Mouse (Mus musculus) CH12.LX (cell line): ENCODE measurements at regions not wholly inside any gene's neighbourhood (a gene's known extent, or its start where the extent isn't known, plus 50 kb on each side); places are given as distances from the start of the nearest gene placed in this dataset.

ENCODE experiments used
- DNase-seq: peaks from one replicate; pipeline ENCODE4 v3.0.0-alpha.2; 2013; ENCODE audit errors: extremely low read depth
- H3K27ac ChIP-seq: 2 replicates; pipeline ENCODE4 v1.5.1; 2012; ENCODE audit warnings: low read depth, mild to moderate bottlenecking, control low read depth, moderate library complexity; ENCODE audit not compliant: insufficient read depth
- H3K27me3 ChIP-seq: replicated peaks from 2 replicates; pipeline ENCODE3; 2012; ENCODE audit warnings: inconsistent platforms
- H3K36me3 ChIP-seq, 2 experiments: replicated peaks in 1 of 2; 2 replicates each; pipeline versions ENCODE3 to v1.6.1; 2012; ENCODE audit warnings: inconsistent platforms in 1 of 2, low read length in 1 of 2, mild to moderate bottlenecking in 1 of 2, mixed read lengths in 1 of 2, moderate library complexity in 1 of 2; ENCODE audit not compliant: control insufficient read depth in 1 of 2, insufficient read depth in 1 of 2
- H3K4me1 ChIP-seq, 2 experiments: 2 replicates each; pipeline ENCODE4 v1.6.1; 2012; ENCODE audit warnings: inconsistent platforms in 1 of 2, moderate library complexity in 1 of 2; ENCODE audit not compliant: insufficient read depth in 2 of 2, control insufficient read depth in 1 of 2
- H3K4me2 ChIP-seq: 2 replicates; pipeline ENCODE4 v1.6.1; 2012; ENCODE audit warnings: low read depth, mild to moderate bottlenecking, control low read depth; ENCODE audit not compliant: poor library complexity, insufficient read depth, severe bottlenecking
- H3K4me3 ChIP-seq, 3 experiments: fragments of 150-350 bp in 1 of 3; sonication (generic) in 1 of 3; replicated peaks in 1 of 3; 2 replicates each; pipeline versions ENCODE3 to v1.5.1; 2011 to 2012; ENCODE audit warnings: low read depth in 2 of 3, low read length in 2 of 3, mild to moderate bottlenecking in 2 of 3, moderate library complexity in 2 of 3, control low read depth in 1 of 3, improper control_type of control experiment in 1 of 3, inconsistent platforms in 1 of 3, mixed read lengths in 1 of 3; ENCODE audit not compliant: poor library complexity in 1 of 3
- H3K79me2 ChIP-seq: replicated peaks from 2 replicates; pipeline ENCODE4 v1.6.1; 2012; ENCODE audit warnings: mild to moderate bottlenecking, moderate library complexity; ENCODE audit not compliant: control insufficient read depth, poor library complexity, insufficient read depth, severe bottlenecking; ENCODE audit errors: extremely low read depth
- H3K9ac ChIP-seq: 2 replicates; pipeline ENCODE4 v1.6.1; 2012; ENCODE audit warnings: low read depth, mild to moderate bottlenecking, control low read depth, moderate library complexity; ENCODE audit not compliant: insufficient read depth
- H3K9me3 ChIP-seq: replicated peaks from 2 replicates; pipeline ENCODE3; 2012; ENCODE audit warnings: low read length, inconsistent platforms, mixed read lengths
- BHLHE40 ChIP-seq: IDR thresholded peaks from 2 replicates; pipeline ENCODE4 v1.6.1; 2011; ENCODE audit warnings: mild to moderate bottlenecking, low read depth, low read length, improper control_type of control experiment
- CHD2 ChIP-seq: IDR thresholded peaks from 2 replicates; pipeline ENCODE4 v1.6.1; 2011; ENCODE audit warnings: low read length, improper control_type of control experiment
- E2F4 ChIP-seq: IDR thresholded peaks from 2 replicates; pipeline ENCODE4 v1.6.1; 2011; ENCODE audit warnings: low read depth, low read length, improper control_type of control experiment; ENCODE audit not compliant: insufficient replicate concordance
- GABPA ChIP-seq: IDR thresholded peaks from 2 replicates; pipeline ENCODE4 v1.6.1; 2012; ENCODE audit warnings: low read depth, low read length, improper control_type of control experiment, inconsistent platforms; ENCODE audit not compliant: insufficient replicate concordance
- HCFC1 ChIP-seq: IDR thresholded peaks from 2 replicates; pipeline ENCODE4 v1.6.1; 2012; ENCODE audit warnings: low read depth, mild to moderate bottlenecking, inconsistent platforms, low read length, improper control_type of control experiment
- JUN ChIP-seq: IDR thresholded peaks from 2 replicates; pipeline ENCODE4 v1.6.1; 2011; ENCODE audit warnings: low read depth, mild to moderate bottlenecking, low read length, improper control_type of control experiment, moderate library complexity; ENCODE audit not compliant: insufficient read depth
- JUND ChIP-seq: conservative IDR thresholded peaks from 2 replicates; pipeline ENCODE4 v1.6.1; 2011; ENCODE audit warnings: low read depth, low read length, improper control_type of control experiment
- KAT2A ChIP-seq: IDR thresholded peaks from 2 replicates; pipeline ENCODE4 v1.6.1; 2012; ENCODE audit warnings: low read length, improper control_type of control experiment, inconsistent platforms; ENCODE audit not compliant: insufficient replicate concordance
- MAX ChIP-seq: IDR thresholded peaks from 2 replicates; pipeline ENCODE4 v1.6.1; 2011; ENCODE audit warnings: low read length, improper control_type of control experiment
- MAZ ChIP-seq: IDR thresholded peaks from 2 replicates; pipeline ENCODE4 v1.6.1; 2012; ENCODE audit warnings: low read depth, mild to moderate bottlenecking, inconsistent platforms, low read length, improper control_type of control experiment, moderate library complexity
- MEF2A ChIP-seq: IDR thresholded peaks from 2 replicates; pipeline ENCODE4 v1.6.1; 2014; ENCODE audit warnings: low read depth, mild to moderate bottlenecking, inconsistent platforms, low read length, improper control_type of control experiment, borderline replicate concordance
- MXI1 ChIP-seq: IDR thresholded peaks from 2 replicates; pipeline ENCODE4 v1.6.1; 2011; ENCODE audit warnings: mild to moderate bottlenecking, low read depth, low read length, improper control_type of control experiment
- NELFE ChIP-seq: IDR thresholded peaks from 2 replicates; pipeline ENCODE4 v1.6.1; 2011; ENCODE audit warnings: low read depth, low read length, improper control_type of control experiment
- NRF1 ChIP-seq: IDR thresholded peaks from 2 replicates; pipeline ENCODE4 v1.6.1; 2014; ENCODE audit warnings: low read depth, mild to moderate bottlenecking, inconsistent platforms, low read length, improper control_type of control experiment, moderate library complexity
- PAX5 ChIP-seq: IDR thresholded peaks from 2 replicates; pipeline ENCODE4 v1.6.1; 2012; ENCODE audit warnings: low read length, inconsistent platforms, mixed read lengths
- POLR2A ChIP-seq: IDR thresholded peaks from 2 replicates; pipeline ENCODE4 v1.6.1; 2011; ENCODE audit warnings: low read depth, mild to moderate bottlenecking, improper control_type of control experiment, low read length
- POLR2AphosphoS2 ChIP-seq: IDR thresholded peaks from 2 replicates; pipeline ENCODE4 v1.6.1; 2011; ENCODE audit warnings: low read depth, low read length, improper control_type of control experiment
- RCOR1 ChIP-seq: conservative IDR thresholded peaks from 2 replicates; pipeline ENCODE4 v1.6.1; 2012; ENCODE audit warnings: low read depth, mild to moderate bottlenecking, inconsistent platforms, low read length, improper control_type of control experiment
- SMC3 ChIP-seq: IDR thresholded peaks from 2 replicates; pipeline ENCODE4 v1.6.1; 2011; ENCODE audit warnings: low read depth, low read length, improper control_type of control experiment
- TBP ChIP-seq: conservative IDR thresholded peaks from 2 replicates; pipeline ENCODE4 v1.6.1; 2011; ENCODE audit warnings: low read depth, low read length, improper control_type of control experiment
- USF1 ChIP-seq: IDR thresholded peaks from 2 replicates; pipeline ENCODE4 v1.6.1; 2014; ENCODE audit warnings: low read depth, mild to moderate bottlenecking, inconsistent platforms, low read length, improper control_type of control experiment
- USF2 ChIP-seq: conservative IDR thresholded peaks from 2 replicates; pipeline ENCODE4 v1.6.1; 2011; ENCODE audit warnings: low read depth, low read length, improper control_type of control experiment
- ZKSCAN1 ChIP-seq: IDR thresholded peaks from 2 replicates; pipeline ENCODE4 v1.6.1; 2012; ENCODE audit warnings: low read depth, inconsistent platforms, low read length, improper control_type of control experiment, borderline replicate concordance
- ZMIZ1 ChIP-seq: IDR thresholded peaks from 2 replicates; pipeline ENCODE4 v1.6.1; 2012; ENCODE audit warnings: low read depth, mild to moderate bottlenecking, inconsistent platforms, low read length, improper control_type of control experiment
- ZNF384 ChIP-seq: IDR thresholded peaks from 2 replicates; pipeline ENCODE4 v1.6.1; 2012; ENCODE audit warnings: low read depth, low read length, improper control_type of control experiment, inconsistent platforms
- dilution Hi-C: fragments of 300-500 bp; cut with MboI; formaldehyde crosslinking; loops from 2 replicates; pipeline ENCODE4 v1.14.3; 2020; ENCODE audit warnings: low sequenced_read_pairs; ENCODE audit not compliant: extremely low pct_unique_long_range_greater_than_20kb, extremely low pct_ligation_motif_present
- in situ Hi-C: fragments of 300-500 bp; cut with MboI; formaldehyde crosslinking; loops from 3 replicates; pipeline ENCODE4 v1.14.3; 2019; ENCODE audit warnings: low sequenced_read_pairs, low pct_ligation_motif_present, low pct_unique_long_range_greater_than_20kb, mixed read lengths

- peaks cover 13 to 71% of the 10 kb centered on the region in 2 experiments for H3K4me1 ChIP-seq
- no peaks in the 10 kb centered on the region for H3K27me3 ChIP-seq
- no peaks in the 10 kb centered on the region for H3K36me3 ChIP-seq
- TF ChIP-seq MXI1: no peak
- no peak for TF ChIP-seq HCFC1
- TF ChIP-seq E2F4: no peak
- TF ChIP-seq ZMIZ1: no peak
- no peak for TF ChIP-seq NELFE
- no peak for TF ChIP-seq ZKSCAN1
- TF ChIP-seq POLR2AphosphoS2: no peak
- TF ChIP-seq MAX: no peak
- no peak for TF ChIP-seq POLR2A
- TF ChIP-seq PAX5: no peak
- TF ChIP-seq USF1: no peak
- no peak for TF ChIP-seq JUN
- TF ChIP-seq BHLHE40: no peak
- TF ChIP-seq, all 38 proteins: peak for 0
- H3K9ac ChIP-seq: no peak overlapping the region
- dilution Hi-C loops (no loop called here), in situ Hi-C loops (no loop called here)
- no peaks in the 10 kb centered on the region for H3K9me3 ChIP-seq
- no peak overlapping the region for H3K4me3 ChIP-seq
- H3K79me2 ChIP-seq: no peaks in the 10 kb centered on the region
- no peak overlapping the region for H3K27ac ChIP-seq
- H3K4me2 ChIP-seq: no peak overlapping the region
- no peak for DNase-seq
Observed at GRCm38 (mm10) chr8:128064211-128064610, 294.2 kb upstream of the Nrp1 start.

- Histone ChIP-seq H3K4me3 (no peak overlapping the region), H3K9me3 (no peaks in the 10 kb centered on the region), H3K4me2 (no peak overlapping the region), H3K79me2 (no peaks in the 10 kb centered on the region), H3K27ac (no peak overlapping the region), H3K36me3 (no peaks in the 10 kb centered on the region), H3K4me1 (peaks cover 12 to 69% of the 10 kb centered on the region in 2 experiments), H3K9ac (no peak overlapping the region), H3K27me3 (no peaks in the 10 kb centered on the region)
- in situ Hi-C loops: no loop called here
- dilution Hi-C loops: no loop called here
- DNase-seq: no peak
- TF ChIP-seq GABPA (no peak), ZNF384 (no peak), MEF2A (no peak), NRF1 (no peak), MXI1 (no peak), POLR2A (no peak), TBP (no peak), CHD2 (no peak), SMC3 (no peak), NELFE (no peak), MAZ (no peak), KAT2A (no peak), E2F4 (no peak), RCOR1 (no peak), USF2 (no peak), ZKSCAN1 (no peak), JUND (no peak)
Observed at GRCm38 (mm10) chr8:128065127-128065526, 293.3 kb upstream of the Nrp1 start.
